Mouse (Mus musculus): ENCODE measurements around the gene Cenpa. TPM values are rescaled to one million over a fixed set of nuclear protein-coding genes. Genes with fewer than 3 reads are reported as not detected.

Cenpa gene
- total RNA-seq (2015), result 190 and 250 TPM in 2 replicates
- 124 and 127 TPM in 2 replicates for total RNA-seq (2017)

DNA sequence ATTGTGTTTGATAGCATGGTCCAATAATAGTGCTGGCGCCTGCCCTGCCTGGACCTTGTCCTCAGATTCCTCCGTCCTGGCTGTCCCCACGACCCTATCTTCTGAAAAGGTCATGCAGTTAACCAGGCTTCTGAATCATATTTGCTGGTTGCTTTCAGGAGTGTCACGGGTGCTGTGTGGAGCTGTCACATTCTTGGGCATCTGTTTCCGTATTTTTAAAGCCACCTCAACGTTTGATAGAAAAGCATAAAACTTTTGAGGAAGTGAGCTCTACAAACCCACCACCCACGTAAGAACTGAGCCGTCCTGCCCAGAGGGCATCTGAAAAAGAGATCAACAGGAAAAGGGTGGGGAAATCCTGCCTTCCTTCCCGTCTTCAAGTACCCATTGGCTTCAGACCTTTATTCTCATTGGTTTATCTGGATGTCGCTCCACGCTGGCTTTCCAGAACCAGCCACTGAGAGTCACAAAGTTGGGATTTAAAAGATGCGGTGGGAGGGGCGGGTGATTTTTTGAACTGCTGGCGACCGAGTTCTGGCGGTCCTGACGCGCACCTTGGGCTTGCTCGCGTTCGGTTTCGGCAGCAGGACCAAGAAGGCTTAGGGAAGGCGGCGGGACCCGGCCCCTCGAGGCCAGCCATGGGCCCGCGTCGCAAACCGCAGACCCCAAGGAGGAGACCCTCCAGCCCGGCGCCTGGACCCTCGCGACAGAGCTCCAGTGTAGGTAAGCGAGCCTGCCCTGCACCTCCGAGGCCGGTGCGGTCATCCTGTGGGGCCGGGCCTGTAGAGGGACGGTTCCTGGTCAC lies at the start of gene Cenpa:
TSS of gene Cenpa (plus strand) at position 387 of the 805 bp plus-strand sequence.
- peak; percentile 94 for ATAC-seq (ENCODE audit: poor library complexity, severe bottlenecking)

DNA sequence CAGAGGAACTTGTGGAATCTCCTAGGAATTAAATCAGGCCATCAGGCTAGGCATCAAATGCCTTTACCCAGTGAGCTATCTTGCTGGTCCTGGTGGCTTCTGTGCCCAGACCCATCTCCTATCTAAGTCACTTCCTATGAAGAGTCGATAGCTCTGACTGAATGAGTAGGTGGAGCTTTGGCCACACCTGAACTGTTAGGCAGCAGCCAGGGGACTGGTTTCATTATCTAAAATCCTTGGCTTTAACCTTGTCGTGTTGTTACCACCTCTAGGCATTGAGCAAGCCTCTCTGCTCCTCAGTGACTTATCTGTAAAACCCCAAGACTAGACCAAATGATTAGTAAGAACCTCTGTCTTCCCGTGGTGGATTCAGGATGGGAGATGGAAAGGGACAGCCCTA lies 49.2 kb upstream of the Cenpa start:
- no peak for ATAC-seq (ENCODE audit: poor library complexity, severe bottlenecking)

GRCm38 (mm10) chr5:30617851-30618250 lies 48.7 kb upstream of the Cenpa start:
- no peak for ATAC-seq (ENCODE audit: poor library complexity, severe bottlenecking)

- ATAC-seq (ENCODE audit: poor library complexity, severe bottlenecking), result no peak
Measured at GRCm38 (mm10) chr5:30618376-30619003, 48.1 kb upstream of the Cenpa start.

DNA sequence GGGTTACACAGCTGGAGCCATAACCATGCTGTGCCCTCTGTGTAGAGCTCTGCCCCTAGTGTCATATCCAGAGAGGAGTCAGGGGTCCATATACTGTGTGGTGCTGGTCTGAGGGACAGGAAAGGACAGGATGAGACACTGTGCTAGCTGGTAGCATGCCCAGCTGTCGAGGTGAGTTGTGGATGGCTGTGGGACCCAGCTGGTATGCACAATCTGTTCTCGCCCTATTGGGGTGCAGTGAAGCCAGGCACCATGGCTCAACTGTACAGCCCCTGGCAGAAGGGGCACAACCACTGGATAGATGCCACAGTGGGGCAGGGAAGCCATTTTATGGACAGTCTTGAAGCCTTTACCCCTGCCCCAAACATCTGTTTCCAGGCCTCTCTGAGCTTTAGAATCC lies 47.4 kb upstream of the Cenpa start:
- no peak for ATAC-seq (ENCODE audit: poor library complexity, severe bottlenecking)

DNA sequence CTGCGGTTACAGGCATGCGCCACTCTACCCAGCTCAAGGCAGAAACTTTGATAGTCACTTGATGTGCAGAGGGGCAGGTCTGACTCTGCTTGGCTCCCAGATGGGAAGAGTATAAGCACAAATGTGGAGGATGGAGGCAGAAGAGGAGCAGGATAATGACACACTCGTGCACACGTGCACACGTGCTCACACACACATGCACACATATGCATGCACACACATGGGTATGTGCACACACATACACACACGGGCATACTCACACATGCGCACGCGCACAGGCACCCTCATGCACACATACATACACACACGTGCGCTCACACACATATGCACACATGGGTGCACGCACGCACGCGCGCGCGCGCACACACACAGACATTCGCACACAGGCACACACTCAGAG lies 46.0 kb upstream of the Cenpa start:
- no peak for ATAC-seq (ENCODE audit: poor library complexity, severe bottlenecking)

DNA sequence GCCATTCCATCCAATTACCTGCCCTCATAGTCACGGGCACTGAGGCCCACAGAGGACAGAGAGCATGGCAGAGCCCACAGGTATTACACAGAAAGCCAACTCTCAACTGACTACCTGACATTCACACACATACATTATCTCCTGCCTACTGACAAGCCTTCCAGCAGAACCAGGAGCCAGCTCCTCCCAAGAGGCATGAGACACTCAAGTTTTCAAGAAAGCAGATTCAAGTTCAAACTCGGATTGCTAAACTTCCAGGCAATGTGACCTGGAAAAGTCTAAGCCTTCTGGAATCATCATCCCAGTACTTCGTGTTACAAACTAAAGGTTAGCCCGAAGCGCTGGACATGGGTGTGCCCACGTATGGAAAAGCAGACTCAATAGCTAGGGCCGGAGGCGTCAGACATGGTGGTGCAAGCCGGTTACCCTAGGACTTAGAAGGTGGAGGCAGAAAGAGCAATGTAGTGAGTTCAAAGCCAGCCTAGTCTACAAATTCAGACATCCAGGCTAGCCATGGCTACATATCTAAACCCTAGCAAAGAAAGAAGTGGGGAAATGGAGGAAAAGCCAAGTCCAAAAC lies 45.3 kb upstream of the Cenpa start:
- ATAC-seq (ENCODE audit: poor library complexity, severe bottlenecking), result no peak

- ATAC-seq (ENCODE audit: poor library complexity, severe bottlenecking), result no peak
Measured at GRCm38 (mm10) chr5:30621844-30622176, 44.8 kb upstream of the Cenpa start.

DNA sequence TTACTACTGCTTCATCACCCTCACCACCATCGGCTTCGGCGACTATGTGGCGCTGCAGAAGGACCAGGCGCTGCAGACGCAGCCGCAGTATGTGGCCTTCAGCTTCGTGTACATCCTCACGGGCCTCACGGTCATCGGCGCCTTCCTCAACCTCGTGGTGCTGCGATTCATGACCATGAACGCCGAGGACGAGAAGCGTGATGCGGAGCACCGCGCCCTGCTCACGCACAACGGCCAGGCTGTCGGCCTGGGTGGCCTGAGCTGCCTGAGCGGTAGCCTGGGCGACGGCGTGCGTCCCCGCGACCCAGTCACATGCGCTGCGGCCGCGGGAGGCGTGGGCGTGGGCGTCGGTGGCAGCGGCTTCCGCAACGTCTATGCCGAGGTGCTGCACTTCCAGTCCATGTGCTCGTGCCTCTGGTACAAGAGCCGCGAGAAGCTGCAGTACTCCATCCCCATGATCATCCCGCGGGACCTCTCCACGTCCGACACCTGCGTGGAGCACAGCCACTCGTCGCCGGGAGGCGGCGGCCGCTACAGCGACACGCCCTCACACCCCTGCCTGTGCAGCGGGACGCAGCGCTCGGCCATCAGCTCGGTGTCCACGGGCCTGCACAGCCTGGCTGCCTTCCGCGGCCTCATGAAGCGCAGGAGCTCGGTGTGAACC lies 44.3 kb upstream of the Cenpa start:
- ATAC-seq (ENCODE audit: poor library complexity, severe bottlenecking), result peak; percentile 64

DNA sequence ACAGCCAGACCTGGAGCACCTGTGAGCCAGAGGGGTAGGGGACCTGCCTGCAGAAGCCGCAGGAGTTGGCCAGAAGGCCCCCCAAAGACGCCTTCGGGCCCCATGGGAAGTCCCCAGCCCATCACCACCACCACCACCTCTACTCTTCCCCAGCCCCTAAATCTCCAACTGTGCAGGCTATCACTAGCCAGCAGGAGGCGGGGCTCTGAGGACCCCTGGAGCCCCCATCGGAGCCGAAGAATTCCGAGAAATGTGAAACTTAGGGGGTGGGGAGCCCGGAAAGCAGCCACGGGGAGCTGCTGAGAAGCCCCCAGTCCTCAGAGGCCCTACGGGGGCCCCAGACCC lies 43.8 kb upstream of the Cenpa start:
- ATAC-seq (ENCODE audit: poor library complexity, severe bottlenecking), result no peak

DNA sequence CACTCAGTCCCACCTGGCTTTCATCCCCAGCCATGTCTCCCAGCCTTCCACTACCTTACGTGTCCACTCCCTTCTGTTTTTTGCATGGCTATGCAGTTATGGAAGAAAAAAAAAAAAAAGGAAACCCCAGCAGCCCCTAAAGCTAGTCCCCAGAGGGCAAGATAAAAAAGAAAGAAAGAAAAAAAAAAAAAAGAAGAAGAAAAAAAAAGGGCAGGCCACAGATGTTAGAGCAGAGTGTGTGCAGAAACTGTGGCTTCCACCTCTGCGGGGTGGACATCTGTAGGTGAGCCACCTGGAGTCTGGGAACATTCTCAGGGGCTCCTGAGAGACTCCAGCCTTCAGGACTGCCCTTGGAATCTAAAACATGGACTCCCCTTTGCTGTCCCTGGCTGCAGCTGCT lies 43.2 kb upstream of the Cenpa start:
- ATAC-seq (ENCODE audit: poor library complexity, severe bottlenecking), result no peak

DNA sequence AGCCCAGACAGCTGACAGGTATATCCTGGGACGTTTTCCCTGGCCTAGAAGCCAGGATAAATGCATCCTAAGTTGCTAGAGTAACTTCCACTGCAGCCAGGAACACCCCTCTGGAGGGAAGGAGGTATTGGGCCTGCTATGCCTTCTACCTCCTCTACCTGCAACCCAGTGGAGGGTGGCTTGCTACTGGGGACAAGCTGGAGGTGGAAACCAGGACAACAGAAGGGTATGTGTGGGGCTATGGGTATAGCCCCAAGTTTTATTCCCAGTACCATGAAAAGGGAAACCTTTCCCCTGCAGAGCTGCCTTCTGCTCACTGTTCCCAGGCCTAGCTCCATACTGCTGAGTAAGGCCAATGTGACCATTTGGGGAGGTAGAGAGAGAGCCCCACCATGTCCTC lies 42.3 kb upstream of the Cenpa start:
- no peak for ATAC-seq (ENCODE audit: poor library complexity, severe bottlenecking)

DNA sequence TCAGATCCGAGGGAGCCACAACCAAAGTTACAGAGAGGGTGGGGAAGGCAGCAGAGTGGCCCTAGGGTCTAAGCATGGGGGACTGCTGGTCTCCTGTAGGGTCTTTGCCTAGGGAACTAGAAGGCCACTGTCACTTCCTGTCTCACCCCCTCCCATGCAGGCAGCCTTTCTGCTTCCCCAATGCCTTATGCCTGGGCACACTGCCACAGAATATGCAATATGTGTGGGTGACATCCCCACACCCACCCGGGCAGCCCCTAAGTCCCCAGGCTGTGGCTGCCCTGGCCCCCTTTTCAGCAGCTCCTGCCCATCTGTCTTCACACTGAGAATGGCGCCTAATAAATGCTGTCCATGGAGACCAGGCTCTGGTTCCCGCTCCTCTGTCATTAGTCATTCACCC lies 41.7 kb upstream of the Cenpa start:
- no peak for ATAC-seq (ENCODE audit: poor library complexity, severe bottlenecking)

DNA sequence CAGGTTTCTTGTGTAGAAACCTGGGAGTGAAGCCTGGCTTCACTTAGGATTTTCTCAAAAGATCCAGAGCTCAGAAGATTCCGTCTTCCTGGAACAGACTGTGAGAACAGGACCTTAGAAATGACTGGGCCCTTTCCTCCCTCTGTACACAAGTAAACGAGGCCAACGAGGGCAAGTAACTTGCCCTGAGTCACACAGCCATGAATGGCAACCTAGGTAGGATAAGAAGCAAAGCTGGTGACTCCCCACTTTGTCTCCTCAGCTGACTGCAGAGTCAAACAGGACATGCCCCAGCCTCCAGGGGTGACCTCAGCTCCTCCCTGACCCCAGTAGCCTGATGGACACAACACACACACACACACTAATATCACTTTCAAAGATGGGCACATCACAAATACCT lies 41.2 kb upstream of the Cenpa start:
- no peak for ATAC-seq (ENCODE audit: poor library complexity, severe bottlenecking)

DNA sequence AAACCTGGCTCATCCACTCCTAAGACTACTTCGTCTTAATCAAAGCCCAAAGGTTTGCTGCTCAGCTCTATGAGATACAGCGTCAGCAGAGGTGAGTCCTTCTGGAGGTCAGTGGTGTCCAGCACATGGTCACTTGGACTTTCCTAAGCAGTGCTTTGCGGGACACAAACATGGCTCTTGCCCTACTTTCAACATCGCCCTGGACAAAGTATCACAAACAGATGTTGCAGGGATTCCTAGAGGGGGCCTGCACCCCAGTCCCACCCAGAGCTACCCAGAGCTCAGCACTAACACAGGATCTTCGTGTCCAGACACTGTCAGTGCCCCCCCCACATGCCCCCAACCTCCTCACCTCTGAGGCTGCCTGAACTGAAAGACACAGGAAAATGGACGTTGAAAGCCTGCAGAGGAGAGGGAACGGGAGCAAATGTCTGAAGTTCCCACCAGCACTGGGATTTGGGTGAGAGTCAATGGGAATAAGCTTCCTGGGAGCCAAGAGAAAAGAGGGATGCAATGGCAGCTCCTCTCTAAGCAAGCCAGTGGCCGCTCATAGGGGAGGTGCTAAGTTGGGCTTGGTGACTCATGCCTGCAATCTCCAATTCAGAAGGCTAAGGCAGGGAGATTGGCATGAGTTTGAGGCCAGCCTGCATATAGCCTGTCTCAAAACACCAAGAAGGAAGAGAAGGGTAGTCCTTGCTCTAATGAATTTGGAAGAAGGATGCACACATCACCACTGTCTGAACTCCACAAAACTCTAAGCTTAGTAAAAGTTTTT lies 40.1 kb upstream of the Cenpa start:
- no peak for ATAC-seq (ENCODE audit: poor library complexity, severe bottlenecking)

- no peak for ATAC-seq (ENCODE audit: poor library complexity, severe bottlenecking)
Measured at GRCm38 (mm10) chr5:30628511-30628910, 38.1 kb upstream of the Cenpa start.

GRCm38 (mm10) chr5:30630401-30630800 lies 36.2 kb upstream of the Cenpa start:
- no peak for ATAC-seq (ENCODE audit: poor library complexity, severe bottlenecking)

GRCm38 (mm10) chr5:30632134-30632533 lies 34.4 kb upstream of the Cenpa start:
- no peak for ATAC-seq (ENCODE audit: poor library complexity, severe bottlenecking)

- ATAC-seq (ENCODE audit: poor library complexity, severe bottlenecking), result no peak
Measured at GRCm38 (mm10) chr5:30636994-30637393, 29.6 kb upstream of the Cenpa start.

GRCm38 (mm10) chr5:30638041-30638440 lies 28.5 kb upstream of the Cenpa start:
- ATAC-seq (ENCODE audit: poor library complexity, severe bottlenecking), result peak; percentile 99

Data from megakaryocyte, adult 5-6 weeks (primary cell).